Mouse (Mus musculus) neural tube, embryonic 13.5 days (tissue): ENCODE measurements around the gene B230118H07Rik. TPM values are rescaled to one million over a fixed set of nuclear protein-coding genes. Genes with fewer than 3 reads are reported as not detected.

Experiments used
- ATAC-seq: fragments of 200-750 bp; cut with Nextera tagmentation; 2 replicates; pipeline ENCODE4 v1.8.0; 2017; ENCODE audit warnings: low read depth, mild to moderate bottlenecking, moderate TSS enrichment, moderate library complexity
- H3K27ac ChIP-seq: fragments of 300-500 bp; sonication (generic); replicated peaks from 2 replicates; pipeline ENCODE4 v1.5.1; 2015; ENCODE audit warnings: moderate library complexity, mild to moderate bottlenecking, inconsistent platforms
- H3K27me3 ChIP-seq: fragments of 300-500 bp; sonication (generic); 2 replicates; pipeline ENCODE4 v1.6.1; 2015; ENCODE audit warnings: mild to moderate bottlenecking, inconsistent platforms
- H3K36me3 ChIP-seq: fragments of 300-500 bp; sonication (generic); 2 replicates; pipeline ENCODE4 v1.6.1; 2015; ENCODE audit warnings: mild to moderate bottlenecking, inconsistent platforms
- H3K4me1 ChIP-seq: fragments of 300-500 bp; sonication (generic); replicated peaks from 2 replicates; pipeline ENCODE4 v1.6.1; 2015; ENCODE audit warnings: inconsistent platforms
- H3K4me2 ChIP-seq: fragments of 300-500 bp; sonication (generic); 2 replicates; pipeline ENCODE4 v1.6.1; 2015; ENCODE audit warnings: inconsistent platforms, mild to moderate bottlenecking, moderate library complexity
- H3K4me3 ChIP-seq: fragments of 300-500 bp; sonication (generic); 2 replicates; pipeline ENCODE4 v1.5.1; 2015; ENCODE audit warnings: mild to moderate bottlenecking, inconsistent platforms
- H3K9ac ChIP-seq: fragments of 300-500 bp; sonication (generic); 2 replicates; pipeline ENCODE4 v1.6.1; 2015; ENCODE audit warnings: moderate library complexity, mild to moderate bottlenecking, inconsistent platforms
- H3K9me3 ChIP-seq: fragments of 300-500 bp; sonication (generic); 2 replicates; pipeline ENCODE4 v1.6.1; 2016; ENCODE audit warnings: inconsistent platforms
- WGBS: fragments of 180-500 bp; shearing (Covaris S2); methylation state at CpG from one replicate; pipeline ENCODE4 v1.1.7; 2015; 5-methylcytosine and 5-hydroxymethylcytosine counted together
- polyA plus RNA-seq: library from polyadenylated mRNA; unstranded; fragments of >200 nt; fragmentation: Nextera tagmentation; extraction: Ambion mirVana; gene quantifications from 2 replicates; pipeline ENCODE4 v1.2.1, GENCODE M21; 2015

The B230118H07Rik gene
- polyA plus RNA-seq, result 60.5 and 66.7 TPM in 2 replicates

- H3K9ac ChIP-seq, result no peak within 1 kb of the TSS
- peaks cover 3% of the 10 kb centered on the region; the same call in 1 of the 2 replicates for H3K27me3 ChIP-seq
- H3K4me1 ChIP-seq, result peaks cover 16% of the 10 kb centered on the region
- no peaks in the 10 kb centered on the region for H3K36me3 ChIP-seq
- H3K9me3 ChIP-seq, result no peaks in the 10 kb centered on the region
- peak within 1 kb of the TSS; percentile 19; the same call in 1 of the 2 replicates for H3K27ac ChIP-seq
- no peak for ATAC-seq
- no peak within 1 kb of the TSS for H3K4me3 ChIP-seq
- 39% methylated on average over 8 of the region's 8 CpGs for WGBS
- no peak within 1 kb of the TSS for H3K4me2 ChIP-seq
Observed at GRCm38 (mm10) chr2:101649114-101649671, at the start of gene B230118H07Rik, which contains the start of gene Rag1. Gene B230118H07Rik, minus strand, starts transcription at chr2:101649532. Gene Rag1, minus strand, starts transcription at chr2:101649501.

DNA sequence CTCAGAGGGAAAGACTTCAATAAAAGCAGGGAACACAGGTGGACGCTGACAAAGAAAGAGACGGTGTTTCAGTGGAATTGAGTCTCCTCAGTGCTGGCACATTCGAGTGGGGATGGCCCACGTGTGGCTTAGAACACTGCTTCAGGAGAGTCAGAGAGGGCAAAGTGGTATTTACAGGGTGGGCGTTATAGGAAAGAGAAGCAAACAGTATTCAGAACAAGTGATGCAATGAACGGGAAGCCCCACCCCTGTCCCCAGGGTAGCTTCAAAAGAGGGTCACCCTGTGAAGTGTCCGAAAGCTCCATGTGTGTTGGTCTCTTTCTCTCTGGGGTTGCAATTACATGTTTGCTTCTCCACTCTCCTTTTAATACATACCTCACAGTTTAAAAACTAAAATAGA, 46.3 kb upstream of the B230118H07Rik start:
- WGBS, result 88% methylated on average over 7 of the region's 7 CpGs
- Histone ChIP-seq H3K4me2 (no peak overlapping the region), H3K27ac (no peak overlapping the region), H3K36me3 (peaks cover 75% of the 10 kb centered on the region), H3K4me3 (no peak overlapping the region), H3K27me3 (no peaks in the 10 kb centered on the region), H3K9ac (no peak overlapping the region), H3K4me1 (no peaks in the 10 kb centered on the region), H3K9me3 (no peaks in the 10 kb centered on the region)
- ATAC-seq, result no peak

DNA sequence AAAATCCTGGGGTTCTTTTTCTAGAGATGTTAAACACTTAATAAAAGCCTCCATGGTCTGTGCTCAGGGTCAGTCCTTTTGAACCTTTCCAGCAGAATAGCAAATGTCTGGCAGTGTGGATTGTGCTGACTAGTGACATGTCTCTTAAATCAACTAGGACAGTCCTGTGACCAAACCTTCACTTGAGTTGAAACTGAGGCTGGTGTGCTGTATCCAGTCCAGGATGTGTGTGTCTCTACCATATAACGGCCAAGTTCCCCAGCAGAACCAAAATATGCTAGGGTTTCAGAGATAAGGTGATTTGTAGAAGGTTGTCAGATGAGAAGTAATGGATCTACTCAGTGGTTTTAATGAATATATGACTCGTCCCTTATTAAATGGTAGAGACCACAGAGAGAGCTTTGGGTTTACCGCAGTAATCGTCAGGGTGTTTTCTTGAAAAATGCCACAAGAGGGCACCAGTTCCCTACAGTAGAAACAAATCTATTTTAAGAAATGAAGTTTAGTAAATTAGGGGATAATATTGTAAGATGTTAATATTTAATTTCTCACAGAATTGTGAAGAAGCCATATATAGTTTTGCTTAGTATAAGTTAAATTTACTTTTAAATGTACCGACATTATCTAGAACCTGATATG, 44.4 kb upstream of the B230118H07Rik start:
- Histone ChIP-seq H3K9ac (no peak overlapping the region), H3K4me2 (no peak overlapping the region), H3K4me1 (no peaks in the 10 kb centered on the region), H3K27me3 (no peaks in the 10 kb centered on the region), H3K27ac (no peak overlapping the region), H3K36me3 (peaks cover 73% of the 10 kb centered on the region), H3K4me3 (no peak overlapping the region), H3K9me3 (no peaks in the 10 kb centered on the region)
- peak; percentile 19; the same call in 1 of the 2 replicates for ATAC-seq
- whole genome bisulfite sequencing, result 57% methylated on average over 5 of the region's 5 CpGs

GRCm38 (mm10) chr2:101693043-101693442, 43.7 kb upstream of the B230118H07Rik start:
- H3K4me1 ChIP-seq, result no peaks in the 10 kb centered on the region
- no peaks in the 10 kb centered on the region for H3K27me3 ChIP-seq
- no peak overlapping the region for H3K4me3 ChIP-seq
- ATAC-seq, result no peak
- 64% methylated on average over 4 of the region's 4 CpGs for whole genome bisulfite sequencing
- H3K27ac ChIP-seq, result no peak overlapping the region
- H3K9me3 ChIP-seq, result no peaks in the 10 kb centered on the region
- peaks cover 71% of the 10 kb centered on the region for H3K36me3 ChIP-seq
- H3K4me2 ChIP-seq, result no peak overlapping the region
- H3K9ac ChIP-seq, result no peak overlapping the region

- Histone ChIP-seq H3K27ac (no peak overlapping the region), H3K4me1 (no peaks in the 10 kb centered on the region), H3K9me3 (no peaks in the 10 kb centered on the region), H3K36me3 (peaks cover 71% of the 10 kb centered on the region), H3K9ac (no peak overlapping the region), H3K4me2 (no peak overlapping the region), H3K4me3 (no peak overlapping the region), H3K27me3 (no peaks in the 10 kb centered on the region)
- 91% methylated on average over 9 of the region's 9 CpGs for WGBS
- no peak for ATAC-seq
Observed at GRCm38 (mm10) chr2:101690252-101690827, 41.0 kb upstream of the B230118H07Rik start.

- Histone ChIP-seq H3K9me3 (no peaks in the 10 kb centered on the region), H3K36me3 (peaks cover 74% of the 10 kb centered on the region), H3K4me2 (no peak overlapping the region), H3K4me1 (no peaks in the 10 kb centered on the region), H3K4me3 (no peak overlapping the region), H3K27me3 (no peaks in the 10 kb centered on the region), H3K27ac (no peak overlapping the region), H3K9ac (no peak overlapping the region)
- WGBS, result 84% methylated on average over 5 of the region's 5 CpGs
- ATAC-seq, result no peak; the same call in 1 of the 2 replicates
Observed at GRCm38 (mm10) chr2:101688011-101688410, 38.7 kb upstream of the B230118H07Rik start.

DNA sequence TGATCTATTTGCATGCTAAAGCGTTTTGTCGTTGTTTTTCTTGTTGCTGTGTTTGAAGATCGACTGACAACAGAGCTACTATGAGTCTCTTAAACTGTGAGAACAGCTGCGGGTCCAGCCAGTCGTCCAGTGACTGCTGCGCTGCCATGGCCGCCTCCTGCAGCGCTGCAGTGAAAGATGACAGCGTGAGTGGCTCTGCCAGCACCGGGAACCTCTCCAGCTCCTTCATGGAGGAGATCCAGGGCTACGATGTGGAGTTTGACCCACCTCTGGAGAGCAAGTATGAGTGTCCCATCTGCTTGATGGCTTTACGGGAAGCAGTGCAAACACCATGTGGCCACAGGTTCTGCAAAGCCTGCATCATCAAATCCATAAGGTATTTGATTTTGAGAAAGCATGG, 35.1 kb upstream of the B230118H07Rik start:
- peaks cover 43% of the 10 kb centered on the region for H3K36me3 ChIP-seq
- no peaks in the 10 kb centered on the region for H3K27me3 ChIP-seq
- H3K4me2 ChIP-seq, result no peak overlapping the region
- H3K4me3 ChIP-seq, result no peak overlapping the region
- WGBS, result 90% methylated on average over 12 of the region's 12 CpGs
- no peaks in the 10 kb centered on the region for H3K9me3 ChIP-seq
- peaks cover 13% of the 10 kb centered on the region for H3K4me1 ChIP-seq
- no peak overlapping the region for H3K27ac ChIP-seq
- no peak overlapping the region for H3K9ac ChIP-seq
- no peak for ATAC-seq

- ATAC-seq, result no peak
- Histone ChIP-seq H3K4me3 (peak overlapping the region; percentile 81), H3K9ac (peak overlapping the region; percentile 87), H3K9me3 (no peaks in the 10 kb centered on the region), H3K27ac (no peak overlapping the region), H3K4me2 (peak overlapping the region; percentile 64), H3K36me3 (0 out of 2 replicates have a peak, but pooled peaks cover under 1% of the 10 kb centered on the region), H3K4me1 (peaks cover 21% of the 10 kb centered on the region), H3K27me3 (no peaks in the 10 kb centered on the region)
- 4% methylated on average over 15 of the region's 15 CpGs for WGBS
Observed at GRCm38 (mm10) chr2:101679164-101679784, 29.9 kb upstream of the B230118H07Rik start.

GRCm38 (mm10) chr2:101678236-101679021, 29.1 kb upstream of the B230118H07Rik start, which contains the start of gene Traf6:
Gene Traf6, plus strand, starts transcription at chr2:101678429.
- under 1% methylated on average over 68 of the region's 68 CpGs for whole genome bisulfite sequencing
- H3K27ac ChIP-seq, result peak within 1 kb of the TSS; percentile 59; the same call in 1 of the 2 replicates
- peak; percentile 89 for ATAC-seq

DNA sequence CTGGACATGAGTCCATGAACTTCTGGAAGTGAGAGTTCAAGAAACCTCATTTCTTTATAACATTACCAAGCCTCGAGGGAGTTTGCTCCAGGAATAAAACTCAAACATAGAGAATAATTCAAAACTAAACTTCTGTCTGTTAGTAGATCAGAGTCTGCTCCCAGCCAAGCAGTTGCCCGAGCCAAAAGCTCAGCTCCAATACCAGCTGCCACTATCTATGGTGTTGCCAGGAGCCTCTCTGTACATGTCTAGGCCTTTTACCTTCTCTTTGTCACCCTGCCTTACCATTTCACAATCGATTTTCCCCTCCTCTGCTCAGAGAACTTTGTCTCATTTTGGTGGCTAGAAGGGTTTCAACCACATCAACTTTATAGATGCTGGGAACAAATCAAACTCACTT, 24.2 kb upstream of the B230118H07Rik start:
- H3K4me1 ChIP-seq, result peaks cover 4% of the 10 kb centered on the region; the same call in 1 of the 2 replicates
- WGBS, result 76% methylated on average over 3 of the region's 3 CpGs
- no peak overlapping the region for H3K4me2 ChIP-seq
- H3K9ac ChIP-seq, result no peak overlapping the region
- H3K9me3 ChIP-seq, result no peaks in the 10 kb centered on the region
- no peaks in the 10 kb centered on the region for H3K27me3 ChIP-seq
- no peaks in the 10 kb centered on the region for H3K36me3 ChIP-seq
- no peak for ATAC-seq
- no peak overlapping the region for H3K27ac ChIP-seq
- no peak overlapping the region for H3K4me3 ChIP-seq

More at GRCm38 (mm10) chr2:101678236-101679021, 29.1 kb upstream of the B230118H07Rik start, which contains the start of gene Traf6:
- peaks cover 21% of the 10 kb centered on the region for H3K4me1 ChIP-seq
- no peaks in the 10 kb centered on the region for H3K27me3 ChIP-seq
- no peaks in the 10 kb centered on the region for H3K36me3 ChIP-seq
- peak within 1 kb of the TSS; percentile 81 for H3K4me3 ChIP-seq
- no peaks in the 10 kb centered on the region for H3K9me3 ChIP-seq
- peak within 1 kb of the TSS; percentile 87 for H3K9ac ChIP-seq
- peak within 1 kb of the TSS; percentile 64 for H3K4me2 ChIP-seq

DNA sequence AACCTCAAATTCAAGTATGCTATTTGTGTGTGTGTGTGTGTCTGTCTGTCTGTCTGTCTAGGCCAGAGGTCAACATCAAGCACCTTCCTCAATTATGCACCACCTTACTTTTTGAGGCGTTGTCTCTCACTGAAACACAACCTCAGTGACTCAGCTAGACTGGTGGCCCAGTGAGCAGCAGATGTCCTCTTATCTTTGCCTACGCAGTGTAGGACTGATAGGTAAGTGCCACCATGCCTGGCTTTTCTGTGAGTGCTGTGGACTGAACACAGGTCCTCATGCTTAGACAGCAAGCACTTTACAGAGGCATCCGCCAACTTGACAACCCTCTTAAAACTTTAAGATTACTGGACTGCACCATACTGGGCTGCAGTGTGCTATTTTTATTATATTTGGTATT, 19.4 kb upstream of the B230118H07Rik start:
- Histone ChIP-seq H3K4me3 (no peak overlapping the region), H3K27ac (no peak overlapping the region), H3K9me3 (no peaks in the 10 kb centered on the region), H3K9ac (no peak overlapping the region), H3K4me2 (no peak overlapping the region), H3K27me3 (no peaks in the 10 kb centered on the region), H3K4me1 (peaks cover 5% of the 10 kb centered on the region; the same call in 1 of the 2 replicates), H3K36me3 (no peaks in the 10 kb centered on the region)
- no peak for ATAC-seq
- 93% methylated on average over 3 of the region's 3 CpGs for WGBS
